Mouse (Mus musculus) stomach, embryonic 16.5 days (tissue): ENCODE data around the gene Mmgt2. TPM values are rescaled to one million over a fixed set of nuclear protein-coding genes. Genes with fewer than 3 reads are reported as not detected.

ENCODE experiments used
- ATAC-seq: fragments of 200-750 bp; cut with Nextera tagmentation; 2 replicates; pipeline ENCODE4 v1.8.0; 2017; ENCODE audit warnings: moderate number of reproducible peaks, moderate TSS enrichment; ENCODE audit not compliant: insufficient read depth, low FRiP score
- H3K27ac ChIP-seq: fragments of 300-500 bp; sonication (generic); 2 replicates; pipeline ENCODE4 v1.5.1; 2014; ENCODE audit warnings: low read length
- H3K27me3 ChIP-seq: fragments of 300-500 bp; sonication (generic); 2 replicates; pipeline ENCODE4 v1.6.1; 2014; ENCODE audit warnings: low read length, control low read depth, mixed read lengths; ENCODE audit not compliant: control insufficient read depth, insufficient read depth
- H3K36me3 ChIP-seq: fragments of 300-500 bp; sonication (generic); 2 replicates; pipeline ENCODE4 v1.6.1; 2014; ENCODE audit warnings: low read length; ENCODE audit not compliant: control insufficient read depth, insufficient read depth
- H3K4me1 ChIP-seq: fragments of 300-500 bp; sonication (generic); 2 replicates; pipeline ENCODE4 v1.6.1; 2014; ENCODE audit warnings: low read length, control low read depth, mixed read lengths; ENCODE audit not compliant: control insufficient read depth, insufficient read depth
- H3K4me2 ChIP-seq: fragments of 300-500 bp; sonication (generic); 2 replicates; pipeline ENCODE4 v1.6.1; 2014; ENCODE audit warnings: low read depth, low read length, mixed read lengths
- H3K4me3 ChIP-seq: fragments of 300-500 bp; sonication (generic); replicated peaks from 2 replicates; pipeline ENCODE4 v1.5.1; 2014; ENCODE audit warnings: mild to moderate bottlenecking, low read length
- H3K9ac ChIP-seq: fragments of 300-500 bp; sonication (generic); 2 replicates; pipeline ENCODE4 v1.6.1; 2014; ENCODE audit warnings: low read length
- H3K9me3 ChIP-seq: fragments of 300-500 bp; sonication (generic); replicated peaks from 2 replicates; pipeline ENCODE4 v1.6.1; 2016; ENCODE audit warnings: low read length, control low read depth; ENCODE audit not compliant: control insufficient read depth
- WGBS: fragments of 180-500 bp; shearing (Covaris S2); extraction: QIAGEN DNeasy Blood & Tissue Kit; methylation state at CpG from one replicate; pipeline ENCODE4 v1.1.7; 2014; 5-methylcytosine and 5-hydroxymethylcytosine counted together
- polyA plus RNA-seq: library from polyadenylated mRNA; unstranded; fragments of >200 nt; fragmentation: Nextera tagmentation; extraction: Ambion mirVana; gene quantifications from 2 replicates; pipeline ENCODE4 v1.2.1, GENCODE M21; 2015

Gene Mmgt2
- polyA plus RNA-seq, 1 experiment from 2014 or later, result 42.1 TPM

DNA sequence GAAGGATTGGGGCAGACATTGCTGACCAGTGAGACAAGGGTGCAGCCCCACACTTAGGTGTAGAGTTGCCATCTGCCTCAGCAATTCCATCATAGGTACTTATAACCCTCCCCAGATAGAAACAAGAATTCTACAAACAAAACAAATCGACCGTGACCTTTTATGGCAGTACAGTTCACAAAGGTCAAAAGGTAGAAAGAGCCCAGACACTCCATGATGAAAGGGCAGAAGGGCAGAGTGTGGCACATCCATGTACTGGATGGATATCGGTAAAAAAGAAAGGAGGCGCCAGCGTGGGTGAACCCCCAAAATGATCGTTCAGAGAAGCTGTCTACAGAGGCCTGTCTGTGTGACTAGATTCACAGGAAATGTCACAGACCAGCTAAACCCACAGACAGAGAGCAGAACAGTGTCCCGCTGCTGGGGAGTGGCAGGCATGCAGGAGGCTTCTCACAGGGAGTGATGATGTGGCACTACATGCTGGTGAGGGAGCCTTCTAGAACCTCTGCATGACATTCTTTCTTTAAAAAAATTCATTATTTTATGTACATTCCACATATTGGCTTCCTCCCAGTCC, 30.4 kb downstream of the Mmgt2 start:
- Histone ChIP-seq H3K4me3 (no peak overlapping the region), H3K27me3 (no peaks in the 10 kb centered on the region), H3K4me1 (no peaks in the 10 kb centered on the region), H3K4me2 (no peak overlapping the region), H3K36me3 (no peaks in the 10 kb centered on the region), H3K9me3 (no peaks in the 10 kb centered on the region), H3K9ac (no peak overlapping the region), H3K27ac (no peak overlapping the region)
- ATAC-seq, result no peak
- WGBS, result 78% methylated on average over 7 of the region's 7 CpGs

DNA sequence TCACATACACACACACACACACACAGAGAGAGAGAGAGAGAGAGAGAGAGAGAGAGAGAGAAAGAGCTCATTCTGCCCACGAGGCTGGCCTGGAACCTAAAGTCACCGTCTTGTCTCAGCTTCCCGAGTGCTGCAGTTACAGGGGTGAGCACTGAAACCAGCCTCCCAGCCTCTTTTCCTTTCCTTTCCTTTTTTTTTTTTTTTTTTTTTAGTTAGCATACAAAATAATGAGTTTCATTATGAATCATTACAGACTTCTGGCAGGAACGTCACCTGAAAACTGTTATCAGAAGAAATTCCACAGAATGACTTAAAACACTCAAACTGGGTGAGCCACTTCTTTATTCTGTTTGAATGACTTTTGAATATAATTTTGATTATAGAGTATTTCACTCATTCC, 31.5 kb downstream of the Mmgt2 start:
- WGBS, result 68% methylated on average over 4 of the region's 4 CpGs
- Histone ChIP-seq H3K9ac (no peak overlapping the region), H3K36me3 (no peaks in the 10 kb centered on the region)

DNA sequence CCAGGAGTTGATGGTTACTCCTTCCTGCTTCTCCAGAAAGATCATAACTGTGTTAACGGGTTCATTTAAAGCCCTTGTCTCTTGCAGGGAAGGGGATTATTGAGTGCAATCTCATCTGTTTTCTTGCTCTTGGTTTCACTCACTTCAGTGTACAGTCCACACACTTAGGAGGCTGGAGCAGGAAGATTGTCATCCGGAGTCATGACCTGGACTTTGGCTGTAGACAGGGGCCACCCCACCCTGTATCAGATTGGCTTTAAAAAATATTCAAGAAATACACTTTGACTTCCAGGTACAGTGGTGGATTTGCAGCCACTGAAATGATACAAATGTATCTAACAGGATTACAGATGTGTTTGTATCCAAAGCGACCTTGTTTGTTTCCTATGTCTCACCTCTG, 43.1 kb downstream of the Mmgt2 start:
- Histone ChIP-seq H3K9ac (no peak overlapping the region), H3K4me3 (no peak overlapping the region), H3K27ac (no peak overlapping the region), H3K9me3 (no peaks in the 10 kb centered on the region), H3K4me2 (no peak overlapping the region), H3K36me3 (no peaks in the 10 kb centered on the region), H3K4me1 (no peaks in the 10 kb centered on the region), H3K27me3 (no peaks in the 10 kb centered on the region)
- 82% methylated on average over 3 of the region's 3 CpGs for WGBS
- no peak for ATAC-seq

More for the DNA sequence above, 31.5 kb downstream of the Mmgt2 start:
- ATAC-seq, result no peak
- Histone ChIP-seq H3K4me2 (no peak overlapping the region), H3K4me1 (no peaks in the 10 kb centered on the region), H3K27me3 (no peaks in the 10 kb centered on the region), H3K9me3 (no peaks in the 10 kb centered on the region), H3K27ac (no peak overlapping the region), H3K4me3 (no peak overlapping the region)

DNA sequence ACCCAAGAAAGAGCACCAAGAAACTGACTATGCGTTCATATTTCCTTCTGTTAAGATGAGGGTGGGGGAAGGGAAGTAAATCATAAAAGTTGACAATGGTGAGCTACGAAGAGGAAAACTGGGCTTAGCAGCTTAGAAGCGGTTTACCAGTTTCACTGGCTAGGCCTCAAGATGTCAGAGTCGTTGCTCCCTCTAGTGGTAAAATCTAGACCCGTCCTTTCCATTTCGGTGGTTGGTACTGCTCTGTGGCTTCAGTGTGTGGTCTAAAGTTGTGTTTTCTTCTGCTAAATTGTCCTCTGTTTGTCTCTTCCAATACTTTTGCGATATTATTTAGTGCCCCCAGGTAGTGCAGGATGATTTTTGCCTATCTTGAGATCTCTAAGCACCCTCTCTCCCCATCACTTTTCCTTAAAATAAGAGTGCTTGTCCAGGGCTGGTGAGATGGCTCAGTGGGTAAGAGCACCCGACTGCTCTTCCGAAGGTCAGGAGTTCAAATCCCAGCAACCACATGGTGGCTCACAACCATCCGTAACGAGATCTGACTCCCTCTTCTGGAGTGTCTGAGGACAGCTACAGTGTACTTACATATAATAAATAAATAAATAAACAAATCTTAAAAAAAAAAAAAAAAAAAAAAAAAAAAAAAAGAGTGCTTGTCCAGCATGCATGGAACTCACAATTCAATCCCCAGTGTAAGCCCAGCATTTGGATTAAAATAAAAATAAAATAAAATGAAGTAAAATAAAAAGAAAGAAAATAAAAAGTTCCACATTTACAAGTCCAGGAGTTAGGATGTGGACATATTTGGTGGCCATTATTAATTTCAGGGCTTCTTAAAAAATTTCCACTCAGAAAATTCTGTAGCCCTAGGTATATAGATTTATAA, 45.1 kb downstream of the Mmgt2 start:
- no peaks in the 10 kb centered on the region for H3K36me3 ChIP-seq
- no peak overlapping the region for H3K4me3 ChIP-seq
- peak; percentile 80; the same call in 1 of the 2 replicates for ATAC-seq
- H3K27ac ChIP-seq, result no peak overlapping the region
- no peak overlapping the region for H3K4me2 ChIP-seq
- no peaks in the 10 kb centered on the region for H3K4me1 ChIP-seq
- H3K9ac ChIP-seq, result no peak overlapping the region
- no peaks in the 10 kb centered on the region for H3K27me3 ChIP-seq
- 20% methylated on average over 9 of the region's 11 CpGs for WGBS
- H3K9me3 ChIP-seq, result no peaks in the 10 kb centered on the region

DNA sequence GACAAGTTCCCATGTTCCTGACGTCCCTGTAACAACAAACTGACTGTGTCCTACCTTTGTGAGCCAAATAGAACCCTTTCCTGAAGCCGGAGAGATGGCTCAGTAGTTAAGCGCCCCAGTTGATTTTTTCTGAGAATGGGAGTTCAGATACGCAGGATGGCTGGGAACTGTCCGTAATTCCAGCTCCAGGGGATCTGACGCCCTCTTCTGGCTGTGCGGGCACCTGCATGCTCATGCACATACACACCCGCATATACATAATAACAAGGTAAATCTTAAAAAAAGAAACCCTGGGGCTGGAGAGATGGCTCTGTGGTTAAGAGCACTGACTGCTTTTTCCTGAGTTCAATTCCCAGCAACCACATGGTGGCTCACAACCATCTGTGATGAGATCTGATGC, 46.7 kb downstream of the Mmgt2 start:
- H3K9me3 ChIP-seq, result no peaks in the 10 kb centered on the region
- H3K4me2 ChIP-seq, result no peak overlapping the region
- no peaks in the 10 kb centered on the region for H3K36me3 ChIP-seq
- 92% methylated on average over 8 of the region's 8 CpGs for WGBS
- H3K9ac ChIP-seq, result no peak overlapping the region
- H3K27me3 ChIP-seq, result no peaks in the 10 kb centered on the region
- no peak overlapping the region for H3K4me3 ChIP-seq
- no peak overlapping the region for H3K27ac ChIP-seq
- no peaks in the 10 kb centered on the region for H3K4me1 ChIP-seq
- ATAC-seq, result no peak

DNA sequence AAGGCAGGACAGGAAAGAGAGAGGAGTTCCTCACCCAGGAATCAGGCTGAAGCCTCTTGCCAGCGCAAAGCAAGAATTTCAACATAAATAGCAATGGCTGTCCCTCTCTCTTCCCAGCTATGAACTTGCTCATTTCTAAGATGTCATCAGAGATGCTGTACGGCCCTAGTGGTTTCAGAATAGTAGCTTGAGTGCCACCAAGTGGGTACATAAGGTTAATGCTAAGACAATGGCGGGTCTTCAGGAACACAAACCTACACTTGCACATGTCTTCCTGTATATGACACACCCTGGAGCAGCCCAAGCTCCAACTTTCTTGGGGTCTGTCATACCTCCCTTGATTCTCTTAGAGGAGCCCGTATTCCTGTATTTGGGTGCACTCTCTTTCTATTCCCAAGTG, 51.3 kb downstream of the Mmgt2 start:
- H3K4me2 ChIP-seq, result no peak overlapping the region
- no peak for ATAC-seq
- WGBS, result 71% methylated on average over 4 of the region's 4 CpGs

DNA sequence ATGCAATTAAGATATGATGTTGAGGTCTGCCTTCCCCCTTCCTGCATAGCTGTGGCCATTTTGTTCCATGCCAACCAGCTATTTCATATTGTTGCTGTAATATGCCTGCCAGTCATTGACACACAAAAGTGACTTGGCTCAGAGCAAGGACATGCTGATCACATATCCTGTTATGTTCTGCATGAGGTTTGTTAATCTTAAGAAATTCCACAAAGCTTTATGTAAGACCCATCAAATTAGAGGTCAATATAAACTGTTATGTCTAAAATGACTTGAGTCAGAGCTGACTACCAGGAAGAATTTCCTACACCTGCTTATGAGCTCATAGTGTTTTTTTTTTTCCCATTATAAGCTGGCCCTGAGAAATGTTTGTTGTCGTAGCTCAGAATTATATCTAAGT, 52.8 kb downstream of the Mmgt2 start:
- no peak overlapping the region for H3K4me2 ChIP-seq

More for the DNA sequence above, 51.3 kb downstream of the Mmgt2 start:
- H3K9ac ChIP-seq, result no peak overlapping the region
- no peaks in the 10 kb centered on the region for H3K4me1 ChIP-seq
- H3K4me3 ChIP-seq, result no peak overlapping the region
- H3K36me3 ChIP-seq, result no peaks in the 10 kb centered on the region
- H3K9me3 ChIP-seq, result no peaks in the 10 kb centered on the region
- H3K27me3 ChIP-seq, result no peaks in the 10 kb centered on the region
- H3K27ac ChIP-seq, result no peak overlapping the region

DNA sequence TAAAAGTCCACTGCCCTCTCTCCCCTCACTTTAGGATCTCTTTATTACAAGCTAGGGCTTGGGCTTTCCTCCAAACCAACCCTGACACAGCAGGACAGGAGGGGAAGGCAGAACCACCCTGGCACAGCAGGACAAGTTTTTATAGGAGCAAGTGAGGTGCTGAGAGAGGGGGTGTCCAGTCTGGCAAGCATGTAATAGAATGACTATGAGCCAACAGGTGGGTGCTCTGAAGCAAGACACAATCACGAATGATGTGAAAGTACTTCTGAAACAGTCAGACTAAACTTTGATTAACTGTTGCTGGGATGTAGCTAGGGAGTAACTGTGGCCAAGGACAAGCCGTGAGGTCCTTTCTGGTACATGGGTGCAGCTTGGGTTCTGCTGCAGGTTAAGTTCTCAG, 57.7 kb downstream of the Mmgt2 start:
- ATAC-seq, result no peak
- H3K9ac ChIP-seq, result no peak overlapping the region

More for the DNA sequence above, 52.8 kb downstream of the Mmgt2 start:
- ATAC-seq, result no peak
- no peaks in the 10 kb centered on the region for H3K36me3 ChIP-seq
- no peak overlapping the region for H3K27ac ChIP-seq
- H3K4me3 ChIP-seq, result no peak overlapping the region
- H3K4me1 ChIP-seq, result no peaks in the 10 kb centered on the region
- H3K9me3 ChIP-seq, result no peaks in the 10 kb centered on the region
- no peaks in the 10 kb centered on the region for H3K27me3 ChIP-seq
- H3K9ac ChIP-seq, result no peak overlapping the region
- 69% methylated on average over 1 of the region's 1 CpGs for WGBS

DNA sequence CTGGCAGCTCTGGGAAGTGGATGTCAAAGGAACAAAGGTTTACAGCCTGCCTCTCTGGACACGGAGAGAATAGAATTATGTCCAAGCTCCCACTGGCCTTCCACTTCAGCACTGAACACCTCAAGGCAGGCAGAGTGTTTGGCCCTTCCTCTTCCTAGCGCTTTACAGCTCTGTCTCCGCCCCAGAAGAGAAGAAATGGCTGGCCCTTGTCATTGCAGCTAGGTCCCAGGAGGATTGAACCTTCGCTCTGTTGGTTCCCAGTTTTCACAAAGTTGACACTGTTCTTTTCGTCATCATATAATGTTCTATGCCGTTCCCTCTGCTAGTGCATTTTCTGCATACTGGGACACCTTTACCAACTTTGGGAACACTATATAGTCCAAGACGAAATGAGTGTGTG, 59.8 kb downstream of the Mmgt2 start:
- Histone ChIP-seq H3K4me2 (no peak overlapping the region), H3K9ac (no peak overlapping the region), H3K27ac (no peak overlapping the region), H3K9me3 (no peaks in the 10 kb centered on the region), H3K4me1 (no peaks in the 10 kb centered on the region), H3K27me3 (no peaks in the 10 kb centered on the region), H3K4me3 (no peak overlapping the region), H3K36me3 (no peaks in the 10 kb centered on the region)
- 81% methylated on average over 7 of the region's 7 CpGs for WGBS
- ATAC-seq, result no peak

More for the DNA sequence above, 57.7 kb downstream of the Mmgt2 start:
- Histone ChIP-seq H3K4me1 (no peaks in the 10 kb centered on the region), H3K4me3 (no peak overlapping the region), H3K9me3 (no peaks in the 10 kb centered on the region), H3K4me2 (no peak overlapping the region), H3K27ac (no peak overlapping the region), H3K27me3 (no peaks in the 10 kb centered on the region), H3K36me3 (no peaks in the 10 kb centered on the region)
- 90% methylated on average over 2 of the region's 2 CpGs for WGBS
